Mouse (Mus musculus) induced T-regulatory cell, adult 2 months (primary cell): ENCODE data around the gene Kif24.

ENCODE experiments used
- DNase-seq: peaks from one replicate; pipeline ENCODE4 v3.0.0-alpha.2; 2012; ENCODE audit warnings: low read depth

The Kif24 gene

GRCm38 (mm10) chr4:41401167-41401566, 63.5 kb downstream of the Kif24 start:
- no peak for DNase-seq

- DNase-seq = no peak
Measured at GRCm38 (mm10) chr4:41399904-41400303, 64.8 kb downstream of the Kif24 start.

GRCm38 (mm10) chr4:41398353-41398752, 66.3 kb downstream of the Kif24 start:
- DNase-seq = no peak

- no peak for DNase-seq
Measured at GRCm38 (mm10) chr4:41394651-41395050, 70.0 kb downstream of the Kif24 start.

GRCm38 (mm10) chr4:41391015-41391414, 73.7 kb downstream of the Kif24 start:
- no peak for DNase-seq

- DNase-seq = peak; percentile 80
Measured at GRCm38 (mm10) chr4:41390122-41390521, 74.6 kb downstream of the Kif24 start.

GRCm38 (mm10) chr4:41389240-41389639, 75.4 kb downstream of the Kif24 start:
- no peak for DNase-seq

GRCm38 (mm10) chr4:41388616-41389015, 76.1 kb downstream of the Kif24 start:
- DNase-seq = no peak

GRCm38 (mm10) chr4:41387755-41388469, 76.8 kb downstream of the Kif24 start:
- no peak for DNase-seq

- no peak for DNase-seq
Measured at GRCm38 (mm10) chr4:41386412-41386975, 78.2 kb downstream of the Kif24 start.

GRCm38 (mm10) chr4:41381213-41381950, 83.3 kb downstream of the Kif24 start:
- no peak for DNase-seq

GRCm38 (mm10) chr4:41377567-41377966, 87.1 kb downstream of the Kif24 start:
- DNase-seq = no peak

- DNase-seq = no peak
Measured at GRCm38 (mm10) chr4:41369702-41370437, 94.8 kb downstream of the Kif24 start.

GRCm38 (mm10) chr4:41368198-41368597, 96.5 kb downstream of the Kif24 start:
- DNase-seq = no peak

GRCm38 (mm10) chr4:41361059-41361458, 103.6 kb downstream of the Kif24 start:
- DNase-seq = no peak

GRCm38 (mm10) chr4:41359358-41359757, 105.3 kb downstream of the Kif24 start:
- DNase-seq = no peak

GRCm38 (mm10) chr4:41358669-41359068, 106.0 kb downstream of the Kif24 start:
- DNase-seq = no peak

GRCm38 (mm10) chr4:41357154-41357553, 107.5 kb downstream of the Kif24 start:
- DNase-seq = no peak

- peak; percentile 28 for DNase-seq
Measured at GRCm38 (mm10) chr4:41353265-41353664, 111.4 kb downstream of the Kif24 start.

- no peak for DNase-seq
Measured at GRCm38 (mm10) chr4:41352758-41353157, 111.9 kb downstream of the Kif24 start.

- DNase-seq = no peak
Measured at GRCm38 (mm10) chr4:41349199-41349591, 115.5 kb downstream of the Kif24 start.

GRCm38 (mm10) chr4:41348584-41349198, 116.0 kb downstream of the Kif24 start, which contains the start of gene Ubap1:
Gene Ubap1 (plus strand): TSS chr4:41348996.
- DNase-seq = peak; percentile 98
